Mouse (Mus musculus) small intestine, adult 2 months (tissue): Measurements from ENCODE around the gene Otop3.

Experiments used
- CTCF ChIP-seq: fragments of 200-500 bp; IDR thresholded peaks from 2 replicates; pipeline ENCODE4 v1.5.1; 2012; ENCODE audit warnings: low read depth, mild to moderate bottlenecking, control low read depth, inconsistent platforms, low read length, moderate library complexity, mixed read lengths; ENCODE audit not compliant: insufficient replicate concordance, insufficient read length; ENCODE audit errors: extremely low read depth
- POLR2A ChIP-seq: fragments of 200-500 bp; IDR thresholded peaks from 2 replicates; pipeline ENCODE4 v1.6.1; 2012; ENCODE audit warnings: low read depth, mild to moderate bottlenecking, control low read depth, inconsistent platforms, low read length, moderate library complexity

- TF ChIP-seq CTCF (no peak), POLR2A (no peak)
Measured at GRCm38 (mm10) chr11:115371354-115371753, 36.8 kb downstream of the Otop3 start.
